Mouse (Mus musculus): ENCODE measurements at regions not wholly inside any gene's neighbourhood (a gene's known extent, or its start where the extent isn't known, plus 50 kb on each side); places are given as distances from the start of the nearest gene placed in this dataset.

GRCm38 (mm10) chr13:32507825-32508224, 169.3 kb upstream of the Gmds start:
- TF ChIP-seq POLR2A (IDR thresholded peaks at IDR 0.05; ENCODE audit: insufficient read depth, low read depth, low read length) = no peak
- no peak for TF ChIP-seq CTCF (IDR thresholded peaks at IDR 0.05)
- TF ChIP-seq EP300 (IDR thresholded peaks at IDR 0.05; ENCODE audit: insufficient read depth, low read depth, low read length) = no peak
- no peak for DNase-seq
- Histone ChIP-seq H3K79me2 (replicated peaks; ENCODE audit: control insufficient read depth, insufficient read depth, low read length) (no peaks in the 10 kb centered on the region), H3K27me3 (ENCODE audit: control insufficient read depth, insufficient read depth, low read length) (no peaks in the 10 kb centered on the region), H3K9ac (ENCODE audit: low read depth, low read length) (no peak overlapping the region), H3K36me3 (ENCODE audit: control insufficient read depth, insufficient read depth, low read length) (no peaks in the 10 kb centered on the region), H3K4me1 (ENCODE audit: control insufficient read depth, insufficient read depth, low read length) (no peaks in the 10 kb centered on the region), H3K27ac (no peak overlapping the region), H3K4me3 (no peak overlapping the region)
- WGBS = 69% methylated on average over 2 of the region's 2 CpGs
- intact Hi-C loops (cut with DNase I) = no loop called here

- no peaks in the 10 kb centered on the region for H3K36me3 ChIP-seq (ENCODE audit: control insufficient read depth, insufficient read depth, low read length)
- no peak for TF ChIP-seq POLR2A (IDR thresholded peaks at IDR 0.05; ENCODE audit: insufficient read depth, low read depth, low read length)
- TF ChIP-seq CTCF (IDR thresholded peaks at IDR 0.05) = no peak
- TF ChIP-seq EP300 (IDR thresholded peaks at IDR 0.05; ENCODE audit: insufficient read depth, low read depth, low read length) = no peak
- H3K27ac ChIP-seq = no peak overlapping the region
- H3K4me1 ChIP-seq (ENCODE audit: control insufficient read depth, insufficient read depth, low read length) = no peaks in the 10 kb centered on the region
- H3K9ac ChIP-seq (ENCODE audit: low read depth, low read length) = no peak overlapping the region
- DNase-seq = no peak
- no peaks in the 10 kb centered on the region for H3K79me2 ChIP-seq (replicated peaks; ENCODE audit: control insufficient read depth, insufficient read depth, low read length)
- no peaks in the 10 kb centered on the region for H3K27me3 ChIP-seq (ENCODE audit: control insufficient read depth, insufficient read depth, low read length)
- no peak overlapping the region for H3K4me3 ChIP-seq
- WGBS = 63% methylated on average over 8 of the region's 8 CpGs
- intact Hi-C loops (cut with DNase I) = loop anchor here (5.0 to 10.0 kb wide), 2 partner anchors 164 to 283 kb away; no protein-coding TSS in a partner anchor
These were observed 159.8 kb upstream of the Gmds start for GRCm38 (mm10) chr13:32498205-32498790.

- 73% methylated on average over 2 of the region's 2 CpGs for WGBS
- no peaks in the 10 kb centered on the region for H3K27me3 ChIP-seq (ENCODE audit: control insufficient read depth, insufficient read depth, low read length)
- intact Hi-C loops (cut with DNase I) = loop anchor here (5.0 to 10.0 kb wide), 2 partner anchors 166 to 281 kb away; no protein-coding TSS in a partner anchor
- peaks cover 1% of the 10 kb centered on the region; the same call in 1 of the 2 replicates for H3K4me1 ChIP-seq (ENCODE audit: control insufficient read depth, insufficient read depth, low read length)
- no peak for TF ChIP-seq CTCF (IDR thresholded peaks at IDR 0.05)
- no peak for TF ChIP-seq POLR2A (IDR thresholded peaks at IDR 0.05; ENCODE audit: insufficient read depth, low read depth, low read length)
- no peaks in the 10 kb centered on the region for H3K79me2 ChIP-seq (replicated peaks; ENCODE audit: control insufficient read depth, insufficient read depth, low read length)
- no peak overlapping the region for H3K27ac ChIP-seq
- DNase-seq = no peak
- no peak overlapping the region for H3K9ac ChIP-seq (ENCODE audit: low read depth, low read length)
- H3K36me3 ChIP-seq (ENCODE audit: control insufficient read depth, insufficient read depth, low read length) = no peaks in the 10 kb centered on the region
- H3K4me3 ChIP-seq = no peak overlapping the region
These were observed 157.7 kb upstream of the Gmds start for GRCm38 (mm10) chr13:32496263-32496662.

GRCm38 (mm10) chr13:32495063-32495462, 156.5 kb upstream of the Gmds start:
- TF ChIP-seq EP300 (IDR thresholded peaks at IDR 0.05; ENCODE audit: insufficient read depth, low read depth, low read length) = no peak
- TF ChIP-seq POLR2A (IDR thresholded peaks at IDR 0.05; ENCODE audit: insufficient read depth, low read depth, low read length) = no peak
- TF ChIP-seq CTCF (IDR thresholded peaks at IDR 0.05) = no peak
- Histone ChIP-seq H3K27ac (no peak overlapping the region), H3K4me1 (ENCODE audit: control insufficient read depth, insufficient read depth, low read length) (peaks cover 1% of the 10 kb centered on the region; the same call in 1 of the 2 replicates), H3K79me2 (replicated peaks; ENCODE audit: control insufficient read depth, insufficient read depth, low read length) (no peaks in the 10 kb centered on the region), H3K4me3 (no peak overlapping the region), H3K27me3 (ENCODE audit: control insufficient read depth, insufficient read depth, low read length) (no peaks in the 10 kb centered on the region), H3K36me3 (ENCODE audit: control insufficient read depth, insufficient read depth, low read length) (no peaks in the 10 kb centered on the region), H3K9ac (ENCODE audit: low read depth, low read length) (no peak overlapping the region)
- WGBS = 58% methylated on average over 6 of the region's 6 CpGs
- intact Hi-C loops (cut with DNase I) = loop anchor here (5.0 to 10.0 kb wide), 2 partner anchors 167 to 280 kb away; no protein-coding TSS in a partner anchor
- no peak for DNase-seq

- DNase-seq = no peak
- H3K27me3 ChIP-seq (ENCODE audit: control insufficient read depth, insufficient read depth, low read length) = no peaks in the 10 kb centered on the region
- TF ChIP-seq CTCF (IDR thresholded peaks at IDR 0.05) = no peak
- TF ChIP-seq POLR2A (IDR thresholded peaks at IDR 0.05; ENCODE audit: insufficient read depth, low read depth, low read length) = no peak
- no peak for TF ChIP-seq EP300 (IDR thresholded peaks at IDR 0.05; ENCODE audit: insufficient read depth, low read depth, low read length)
- no peaks in the 10 kb centered on the region for H3K36me3 ChIP-seq (ENCODE audit: control insufficient read depth, insufficient read depth, low read length)
- H3K4me3 ChIP-seq = no peak overlapping the region
- 71% methylated on average over 7 of the region's 7 CpGs for WGBS
- peaks cover 1% of the 10 kb centered on the region; the same call in 1 of the 2 replicates for H3K4me1 ChIP-seq (ENCODE audit: control insufficient read depth, insufficient read depth, low read length)
- no peaks in the 10 kb centered on the region for H3K79me2 ChIP-seq (replicated peaks; ENCODE audit: control insufficient read depth, insufficient read depth, low read length)
- H3K27ac ChIP-seq = no peak overlapping the region
- intact Hi-C loops (cut with DNase I) = loop anchor here (1.0 to 10.0 kb wide), 5 partner anchors 82 to 701 kb away; no protein-coding TSS in a partner anchor
- no peak overlapping the region for H3K9ac ChIP-seq (ENCODE audit: low read depth, low read length)
These were observed 155.3 kb upstream of the Gmds start for GRCm38 (mm10) chr13:32493806-32494205.

GRCm38 (mm10) chr13:32493309-32493708, 154.8 kb upstream of the Gmds start:
- Histone ChIP-seq H3K36me3 (ENCODE audit: control insufficient read depth, insufficient read depth, low read length) (no peaks in the 10 kb centered on the region), H3K79me2 (replicated peaks; ENCODE audit: control insufficient read depth, insufficient read depth, low read length) (no peaks in the 10 kb centered on the region), H3K4me3 (peak overlapping the region; percentile 0; the same call in 1 of the 2 replicates), H3K27me3 (ENCODE audit: control insufficient read depth, insufficient read depth, low read length) (no peaks in the 10 kb centered on the region), H3K27ac (no peak overlapping the region; the same call in 1 of the 2 replicates), H3K4me1 (ENCODE audit: control insufficient read depth, insufficient read depth, low read length) (peaks cover 1% of the 10 kb centered on the region; the same call in 1 of the 2 replicates), H3K9ac (ENCODE audit: low read depth, low read length) (no peak overlapping the region)
- peak; percentile 58 to 72 for DNase-seq
- TF ChIP-seq CTCF (IDR thresholded peaks at IDR 0.05) (peak; percentile 90), POLR2A (IDR thresholded peaks at IDR 0.05; ENCODE audit: insufficient read depth, low read depth, low read length) (no peak), EP300 (IDR thresholded peaks at IDR 0.05; ENCODE audit: insufficient read depth, low read depth, low read length) (peak; percentile 68)
- WGBS = 13% methylated on average over 7 of the region's 7 CpGs
- intact Hi-C loops (cut with DNase I) = loop anchor here (1.0 to 10.0 kb wide), 5 partner anchors 81 to 701 kb away; no protein-coding TSS in a partner anchor
